Mouse (Mus musculus) hindbrain, embryonic 15.5 days (tissue): ENCODE measurements at regions not wholly inside any gene's neighbourhood (a gene's known extent, or its start where the extent isn't known, plus 50 kb on each side); places are given as distances from the start of the nearest gene placed in this dataset.

Experiments
- ATAC-seq: fragments of 200-750 bp; cut with Nextera tagmentation; 2 replicates; pipeline ENCODE4 v1.8.0; 2017; ENCODE audit warnings: low read depth, moderate number of reproducible peaks, moderate TSS enrichment; ENCODE audit not compliant: low FRiP score
- H3K27ac ChIP-seq: fragments of 300-500 bp; sonication (generic); replicated peaks from 2 replicates; pipeline ENCODE4 v1.5.1; 2015; ENCODE audit warnings: mild to moderate bottlenecking, inconsistent platforms
- H3K27me3 ChIP-seq: fragments of 300-500 bp; sonication (generic); 2 replicates; pipeline ENCODE4 v1.6.1; 2015; ENCODE audit warnings: control low read depth, inconsistent platforms
- H3K36me3 ChIP-seq: fragments of 300-500 bp; sonication (generic); 2 replicates; pipeline ENCODE4 v1.6.1; 2015; ENCODE audit warnings: control low read depth, inconsistent platforms
- H3K4me1 ChIP-seq: fragments of 300-500 bp; sonication (generic); replicated peaks from 2 replicates; pipeline ENCODE4 v1.6.1; 2015; ENCODE audit warnings: control low read depth, inconsistent platforms
- H3K4me2 ChIP-seq: fragments of 300-500 bp; sonication (generic); 2 replicates; pipeline ENCODE4 v1.6.1; 2015; ENCODE audit warnings: moderate library complexity, mild to moderate bottlenecking, inconsistent platforms
- H3K4me3 ChIP-seq: fragments of 300-500 bp; sonication (generic); 2 replicates; pipeline ENCODE4 v1.5.1; 2015; ENCODE audit warnings: mild to moderate bottlenecking, inconsistent platforms
- H3K9ac ChIP-seq: fragments of 300-500 bp; sonication (generic); 2 replicates; pipeline ENCODE4 v1.6.1; 2015; ENCODE audit warnings: inconsistent platforms
- H3K9me3 ChIP-seq: fragments of 300-500 bp; sonication (generic); 2 replicates; pipeline ENCODE4 v1.6.1; 2016; ENCODE audit warnings: control low read depth, inconsistent platforms
- WGBS: fragments of 180-500 bp; shearing (Covaris S2); methylation state at CpG from one replicate; pipeline ENCODE4 v1.1.7; 2015; 5-methylcytosine and 5-hydroxymethylcytosine counted together

DNA sequence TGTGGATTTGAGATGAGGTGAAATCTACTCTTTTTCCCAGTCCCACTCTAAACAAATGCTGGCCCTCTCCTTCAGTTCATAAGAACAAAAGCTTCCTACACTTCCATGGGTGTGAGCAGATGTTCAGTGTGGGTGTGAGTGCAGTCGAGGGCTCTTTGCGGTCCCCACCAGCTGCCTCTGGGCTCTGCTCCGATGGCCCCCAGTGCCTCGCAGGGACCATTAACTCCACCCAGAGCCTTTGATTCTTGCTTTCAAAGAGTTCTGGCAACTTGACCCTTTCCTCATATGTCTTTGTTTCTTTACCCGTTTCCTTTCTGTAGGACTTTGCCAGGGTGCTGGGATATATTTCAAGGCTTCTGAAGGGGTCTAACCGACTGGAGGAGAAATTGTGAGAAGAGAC lies 229.9 kb upstream of the Cxcr4 start:
- no peak overlapping the region for H3K27ac ChIP-seq
- H3K4me2 ChIP-seq = no peak overlapping the region
- H3K9ac ChIP-seq = no peak overlapping the region
- no peaks in the 10 kb centered on the region for H3K27me3 ChIP-seq
- 48% methylated on average over 6 of the region's 6 CpGs for WGBS
- no peak overlapping the region for H3K4me3 ChIP-seq
- no peaks in the 10 kb centered on the region for H3K36me3 ChIP-seq
- no peaks in the 10 kb centered on the region for H3K9me3 ChIP-seq
- 0 out of 2 replicates have a peak, but pooled peaks cover 4% of the 10 kb centered on the region for H3K4me1 ChIP-seq
- ATAC-seq = no peak

DNA sequence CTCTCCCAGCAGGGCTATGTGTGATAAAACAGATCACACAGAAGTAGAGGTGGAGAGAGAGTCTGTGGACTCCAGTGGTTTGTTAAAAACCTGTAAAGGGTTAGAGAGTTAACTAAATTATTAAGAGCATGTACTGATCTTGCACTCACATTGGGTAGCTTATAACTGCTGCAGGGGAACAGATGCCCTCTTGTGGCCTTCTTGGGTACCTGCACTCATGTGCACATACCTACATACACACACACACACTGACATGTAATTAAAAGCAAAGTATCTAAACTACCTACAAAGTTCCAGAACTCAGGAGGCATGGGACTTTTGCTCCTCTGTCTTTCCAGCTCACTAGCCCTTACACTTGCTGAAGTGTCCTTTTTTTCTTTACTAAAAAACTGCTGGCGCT lies 228.4 kb upstream of the Cxcr4 start:
- H3K4me3 ChIP-seq = no peak overlapping the region
- H3K27ac ChIP-seq = no peak overlapping the region
- H3K9ac ChIP-seq = no peak overlapping the region
- no peaks in the 10 kb centered on the region for H3K27me3 ChIP-seq
- H3K36me3 ChIP-seq = no peaks in the 10 kb centered on the region
- no peak for ATAC-seq
- 97% methylated on average over 1 of the region's 1 CpGs for WGBS
- H3K9me3 ChIP-seq = no peaks in the 10 kb centered on the region
- H3K4me2 ChIP-seq = no peak overlapping the region
- 0 out of 2 replicates have a peak, but pooled peaks cover 4% of the 10 kb centered on the region for H3K4me1 ChIP-seq

- Histone ChIP-seq H3K4me1 (0 out of 2 replicates have a peak, but pooled peaks cover 4% of the 10 kb centered on the region), H3K9me3 (no peaks in the 10 kb centered on the region), H3K27me3 (no peaks in the 10 kb centered on the region), H3K4me2 (no peak overlapping the region), H3K27ac (no peak overlapping the region), H3K4me3 (no peak overlapping the region), H3K36me3 (no peaks in the 10 kb centered on the region), H3K9ac (no peak overlapping the region)
- no peak for ATAC-seq
- WGBS = 89% methylated on average over 6 of the region's 6 CpGs
These were observed 227.5 kb upstream of the Cxcr4 start for GRCm38 (mm10) chr1:128819611-128820010.

GRCm38 (mm10) chr1:128813379-128813778 lies 221.3 kb upstream of the Cxcr4 start:
- no peak for ATAC-seq
- no peaks in the 10 kb centered on the region for H3K4me1 ChIP-seq
- no peaks in the 10 kb centered on the region for H3K9me3 ChIP-seq
- H3K4me3 ChIP-seq = no peak overlapping the region
- no peak overlapping the region for H3K4me2 ChIP-seq
- H3K27ac ChIP-seq = no peak overlapping the region
- H3K9ac ChIP-seq = no peak overlapping the region
- 78% methylated on average over 5 of the region's 5 CpGs for WGBS
- no peaks in the 10 kb centered on the region for H3K36me3 ChIP-seq
- H3K27me3 ChIP-seq = no peaks in the 10 kb centered on the region

GRCm38 (mm10) chr1:128810860-128811259 lies 218.8 kb upstream of the Cxcr4 start:
- no peak for ATAC-seq
- H3K4me1 ChIP-seq = peaks cover 9% of the 10 kb centered on the region; the same call in 1 of the 2 replicates
- no peak overlapping the region for H3K4me2 ChIP-seq
- H3K27ac ChIP-seq = no peak overlapping the region
- no peaks in the 10 kb centered on the region for H3K36me3 ChIP-seq
- H3K9ac ChIP-seq = no peak overlapping the region
- H3K27me3 ChIP-seq = no peaks in the 10 kb centered on the region
- no peaks in the 10 kb centered on the region for H3K9me3 ChIP-seq
- 75% methylated on average over 3 of the region's 3 CpGs for WGBS
- H3K4me3 ChIP-seq = no peak overlapping the region

- no peaks in the 10 kb centered on the region for H3K36me3 ChIP-seq
- no peak overlapping the region for H3K4me2 ChIP-seq
- H3K27ac ChIP-seq = no peak overlapping the region
- 74% methylated on average over 2 of the region's 2 CpGs for WGBS
- no peak overlapping the region for H3K4me3 ChIP-seq
- H3K9me3 ChIP-seq = no peaks in the 10 kb centered on the region
- no peak for ATAC-seq
- H3K4me1 ChIP-seq = peaks cover 13% of the 10 kb centered on the region
- H3K9ac ChIP-seq = no peak overlapping the region
- H3K27me3 ChIP-seq = no peaks in the 10 kb centered on the region
These were observed 218.0 kb upstream of the Cxcr4 start for GRCm38 (mm10) chr1:128810094-128810493.

DNA sequence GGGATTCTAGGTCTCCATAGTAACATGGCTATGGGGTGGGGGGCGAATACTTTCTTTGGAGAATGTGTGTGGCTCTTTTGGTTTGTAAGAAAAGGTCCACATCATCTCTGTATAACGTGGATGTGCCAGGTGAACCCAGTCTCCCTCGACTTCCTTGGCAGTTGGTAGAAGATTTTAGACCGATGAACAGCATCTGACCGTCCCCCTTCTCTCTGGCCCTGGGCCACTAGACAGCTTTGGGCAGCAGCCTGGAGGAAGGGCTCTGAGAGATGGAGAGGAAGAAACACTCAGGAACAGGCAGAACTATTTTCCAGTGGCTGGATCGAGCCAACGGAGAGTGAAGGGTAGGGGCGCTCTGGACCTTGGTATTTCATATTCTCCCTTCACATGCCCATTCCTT lies 217.5 kb upstream of the Cxcr4 start:
- 81% methylated on average over 8 of the region's 8 CpGs for WGBS

DNA sequence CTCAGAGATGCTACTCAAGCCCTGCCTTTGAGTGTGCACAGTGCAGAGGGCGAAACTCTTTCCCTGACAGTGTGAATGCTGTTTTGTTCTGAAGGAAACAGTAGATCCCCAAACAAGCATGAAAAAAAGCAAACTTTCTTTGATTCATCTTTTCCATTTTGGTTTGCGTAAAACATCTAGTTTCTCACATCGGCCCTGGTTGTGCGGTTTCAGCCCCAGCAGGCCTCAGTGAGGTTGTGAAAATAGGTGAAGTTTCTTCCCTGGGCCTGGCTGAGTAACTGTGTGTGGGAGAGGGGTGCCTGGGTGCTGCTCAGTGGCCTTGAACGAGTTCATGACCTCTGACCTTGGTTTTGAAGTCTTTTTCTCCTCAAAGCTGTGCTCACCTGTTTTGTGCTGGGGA lies 216.5 kb upstream of the Cxcr4 start:
- H3K27me3 ChIP-seq = no peaks in the 10 kb centered on the region
- peaks cover 21% of the 10 kb centered on the region for H3K4me1 ChIP-seq
- H3K4me2 ChIP-seq = no peak overlapping the region
- H3K36me3 ChIP-seq = no peaks in the 10 kb centered on the region
- no peak overlapping the region for H3K4me3 ChIP-seq
- H3K27ac ChIP-seq = no peak overlapping the region
- no peak overlapping the region for H3K9ac ChIP-seq
- no peak for ATAC-seq
- H3K9me3 ChIP-seq = no peaks in the 10 kb centered on the region
- WGBS = 87% methylated on average over 5 of the region's 5 CpGs

More for the DNA sequence above, 217.5 kb upstream of the Cxcr4 start:
- Histone ChIP-seq H3K27me3 (no peaks in the 10 kb centered on the region), H3K4me1 (peaks cover 15% of the 10 kb centered on the region), H3K4me3 (no peak overlapping the region), H3K36me3 (no peaks in the 10 kb centered on the region), H3K27ac (no peak overlapping the region), H3K4me2 (no peak overlapping the region), H3K9me3 (no peaks in the 10 kb centered on the region), H3K9ac (no peak overlapping the region)
- ATAC-seq = no peak

DNA sequence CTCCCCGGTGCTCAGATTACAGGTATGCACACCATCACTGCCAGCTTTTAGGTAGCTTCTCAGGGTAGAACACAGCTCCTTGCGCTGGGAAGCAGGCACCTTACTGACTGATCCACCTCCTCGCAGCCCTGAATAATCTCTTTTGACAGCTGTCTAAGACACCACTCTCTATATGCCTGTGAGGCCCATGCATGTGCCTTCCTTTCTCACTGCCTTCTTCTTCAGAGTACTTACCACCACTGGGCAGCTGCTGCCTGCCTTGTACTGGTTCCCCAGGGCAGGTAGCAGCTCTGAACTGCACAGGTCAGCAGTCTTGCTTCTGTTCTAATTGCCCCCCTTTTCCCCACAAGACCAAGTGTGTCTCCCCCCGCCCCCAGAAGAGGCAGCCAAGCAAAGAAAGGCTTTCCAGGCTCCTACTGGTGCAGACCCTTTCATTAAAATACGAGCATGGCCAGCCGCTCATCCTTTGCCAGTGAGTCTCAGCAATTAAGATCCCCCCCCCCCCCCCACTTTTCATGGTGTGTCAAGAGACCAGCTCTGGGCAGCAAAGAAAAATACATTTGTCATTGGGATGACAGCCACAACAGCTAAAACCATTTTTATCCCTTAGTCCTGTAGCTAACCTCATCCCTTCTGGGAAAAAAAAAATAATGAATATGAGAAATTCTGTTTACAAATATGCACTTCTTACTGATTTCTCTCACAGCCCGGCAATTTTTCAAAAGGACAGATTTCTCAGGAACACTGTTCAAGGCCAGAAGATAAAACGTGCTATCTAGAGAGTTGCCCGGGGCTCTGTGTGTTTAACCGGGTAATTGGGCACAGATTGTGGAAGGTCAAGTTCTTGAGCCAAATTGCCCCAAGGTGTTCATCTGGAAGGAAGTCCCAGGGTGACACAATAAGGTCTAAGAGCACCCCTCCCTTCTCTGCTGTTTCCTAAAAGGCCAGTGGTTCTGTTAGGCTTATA lies 213.9 kb upstream of the Cxcr4 start:
- 0 out of 2 replicates have a peak overlapping the region, but pooled peaks have one; percentile 32 for H3K27ac ChIP-seq
- H3K27me3 ChIP-seq = no peaks in the 10 kb centered on the region
- 31% methylated on average over 10 of the region's 10 CpGs for WGBS
- H3K4me1 ChIP-seq = peaks cover 27% of the 10 kb centered on the region
- H3K4me2 ChIP-seq = no peak overlapping the region
- no peaks in the 10 kb centered on the region for H3K36me3 ChIP-seq
- H3K9me3 ChIP-seq = no peaks in the 10 kb centered on the region
- ATAC-seq = peak; percentile 63; the same call in 1 of the 2 replicates
- H3K4me3 ChIP-seq = no peak overlapping the region
- no peak overlapping the region for H3K9ac ChIP-seq

DNA sequence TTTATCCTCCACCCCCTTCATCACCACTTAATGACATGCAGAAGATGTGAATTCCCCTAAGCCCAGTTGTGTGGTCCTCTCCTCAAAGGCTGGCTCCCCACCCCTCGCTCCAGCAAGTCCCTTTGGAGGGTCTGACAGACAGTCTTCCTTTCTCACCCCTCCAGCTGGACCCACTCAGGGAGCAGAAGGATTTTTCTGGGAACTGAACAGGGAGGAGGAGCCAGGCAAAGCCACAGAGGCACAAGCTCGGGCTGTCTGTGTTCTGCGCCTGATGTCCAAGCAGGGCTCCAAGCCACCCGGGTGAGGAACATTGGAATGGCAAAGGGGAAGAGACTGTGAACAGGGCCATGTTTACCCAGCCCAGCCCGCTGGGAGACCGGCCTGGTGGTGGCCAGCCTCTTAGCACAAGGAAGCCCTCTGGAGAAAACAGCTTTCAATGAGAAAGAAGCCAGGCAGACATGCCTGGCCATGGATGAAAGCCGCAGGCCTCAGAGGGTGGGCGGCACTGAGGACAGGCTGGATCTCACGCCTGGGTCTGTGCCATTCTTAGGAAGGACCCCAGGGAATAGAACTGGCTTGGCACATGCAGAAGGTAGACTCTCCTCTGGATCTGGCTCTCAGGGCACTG lies 211.5 kb upstream of the Cxcr4 start:
- H3K27me3 ChIP-seq = no peaks in the 10 kb centered on the region
- H3K9me3 ChIP-seq = no peaks in the 10 kb centered on the region
- 21% methylated on average over 9 of the region's 9 CpGs for WGBS
- H3K4me2 ChIP-seq = no peak overlapping the region
- H3K27ac ChIP-seq = 0 out of 2 replicates have a peak overlapping the region, but pooled peaks have one; percentile 5
- ATAC-seq = peak; percentile 76
- H3K9ac ChIP-seq = no peak overlapping the region
- H3K4me3 ChIP-seq = no peak overlapping the region
- H3K4me1 ChIP-seq = peaks cover 27% of the 10 kb centered on the region
- H3K36me3 ChIP-seq = no peaks in the 10 kb centered on the region

GRCm38 (mm10) chr1:128803058-128803432 lies 211.0 kb upstream of the Cxcr4 start:
- peak; percentile 7; the same call in 1 of the 2 replicates for ATAC-seq
- H3K27me3 ChIP-seq = no peaks in the 10 kb centered on the region
- no peak overlapping the region for H3K4me2 ChIP-seq
- H3K4me3 ChIP-seq = no peak overlapping the region
- H3K9ac ChIP-seq = no peak overlapping the region
- no peaks in the 10 kb centered on the region for H3K36me3 ChIP-seq
- peaks cover 27% of the 10 kb centered on the region for H3K4me1 ChIP-seq
- H3K9me3 ChIP-seq = no peaks in the 10 kb centered on the region
- H3K27ac ChIP-seq = 0 out of 2 replicates have a peak overlapping the region, but pooled peaks have one; percentile 5

GRCm38 (mm10) chr1:128798721-128799120 lies 206.6 kb upstream of the Cxcr4 start:
- Histone ChIP-seq H3K27me3 (no peaks in the 10 kb centered on the region), H3K9ac (no peak overlapping the region), H3K9me3 (no peaks in the 10 kb centered on the region), H3K4me1 (peaks cover 7% of the 10 kb centered on the region), H3K27ac (no peak overlapping the region), H3K36me3 (no peaks in the 10 kb centered on the region), H3K4me2 (no peak overlapping the region), H3K4me3 (no peak overlapping the region)
- ATAC-seq = no peak
- 68% methylated on average over 4 of the region's 4 CpGs for WGBS
